Mouse (Mus musculus) right cerebral cortex, postnatal 10 days (tissue): ENCODE data around the gene Spata31d1b.
"Not testable (repeated sequence)": the region's sequence is repeated elsewhere in the genome, so short reads cannot be mapped to it uniquely, and the experiment has no call there.

Experiments used
- DNase-seq, 2 experiments: peaks; one replicate each; pipeline ENCODE4 v3.0.0; 2021; ENCODE audit warnings: low spot score in 2 of 2

Gene Spata31d1b

GRCm38 (mm10) chr13:59694008-59694407, 18.1 kb upstream of the Spata31d1b start, which contains the start of gene 4921517D22Rik:
Gene 4921517D22Rik (minus strand): TSS chr13:59694108.
- DNase-seq = no peak

- DNase-seq = no peak
Measured at GRCm38 (mm10) chr13:59695781-59696180, 16.3 kb upstream of the Spata31d1b start.

- no peak for DNase-seq
Measured at GRCm38 (mm10) chr13:59699131-59699530, 13.0 kb upstream of the Spata31d1b start.

- DNase-seq = not testable (repeated sequence)
Measured at GRCm38 (mm10) chr13:59700137-59700536, 11.9 kb upstream of the Spata31d1b start.

- no peak for DNase-seq
Measured at GRCm38 (mm10) chr13:59703514-59703913, 8.6 kb upstream of the Spata31d1b start.

GRCm38 (mm10) chr13:59704562-59704961, 7.5 kb upstream of the Spata31d1b start:
- peak in 1 of 2 experiments; percentile 34 for DNase-seq

GRCm38 (mm10) chr13:59710230-59710629, 1.9 kb upstream of the Spata31d1b start, which contains the start of gene Spata31d1a:
Gene Spata31d1a (minus strand): TSS chr13:59710330.
- DNase-seq = no peak

GRCm38 (mm10) chr13:59713710-59714109, 1.6 kb downstream of the Spata31d1b start:
- no peak for DNase-seq

GRCm38 (mm10) chr13:59718857-59719440, 6.9 kb downstream of the Spata31d1b start:
- not testable (repeated sequence) for DNase-seq

GRCm38 (mm10) chr13:59719475-59719874, 7.4 kb downstream of the Spata31d1b start:
- no peak for DNase-seq

- not testable (repeated sequence) for DNase-seq
Measured at GRCm38 (mm10) chr13:59722089-59722488, 10.0 kb downstream of the Spata31d1b start.

- no peak for DNase-seq
Measured at GRCm38 (mm10) chr13:59726139-59726867, 14.2 kb downstream of the Spata31d1b start.

- DNase-seq = peak; percentile 87 to 90
Measured at GRCm38 (mm10) chr13:59728378-59729093, 16.5 kb downstream of the Spata31d1b start.

- DNase-seq = no peak
Measured at GRCm38 (mm10) chr13:59731652-59732051, 19.6 kb downstream of the Spata31d1b start, which contains the start of gene Spata31d1d. Gene Spata31d1d (minus strand): TSS chr13:59731752.

GRCm38 (mm10) chr13:59733936-59734335, 21.9 kb downstream of the Spata31d1b start:
- no peak for DNase-seq

GRCm38 (mm10) chr13:59734347-59734746, 22.3 kb downstream of the Spata31d1b start:
- DNase-seq = not testable (repeated sequence)

GRCm38 (mm10) chr13:59735190-59735589, 23.1 kb downstream of the Spata31d1b start:
- DNase-seq = no peak

GRCm38 (mm10) chr13:59738455-59738854, 26.4 kb downstream of the Spata31d1b start:
- DNase-seq = no peak

GRCm38 (mm10) chr13:59739397-59739796, 27.3 kb downstream of the Spata31d1b start:
- no peak for DNase-seq

GRCm38 (mm10) chr13:59741096-59741495, 29.0 kb downstream of the Spata31d1b start:
- no peak for DNase-seq

GRCm38 (mm10) chr13:59741697-59742096, 29.6 kb downstream of the Spata31d1b start:
- DNase-seq = no peak

GRCm38 (mm10) chr13:59745462-59745861, 33.4 kb downstream of the Spata31d1b start:
- DNase-seq = no peak
